9 mouse cellular contexts compared by ENCODE assay signal in genomic region chr17:35320327-35321081, GRCm38 (mm10). TPM values are rescaled to one million over a fixed set of nuclear protein-coding genes. Genes with fewer than 3 reads are reported as not detected.
DNase-seq lines count a peak whose midpoint lies in the region; ATAC-seq and TF ChIP-seq lines count a peak whose summit lies in the region.
"Had no signal": no experiment of that assay in that cellular context is flagged by ENCODE, and none has a peak within 500 bp of the region (broad histone marks: within the 10 kb centered on the region; RNA-seq: fewer than 3 reads in every experiment).

H2-Q1 (plus strand) TSS chr17:35320405.

- TF ChIP-seq CTCF in midbrain, postnatal 0 days (IDR thresholded peaks at IDR 0.05), result no peak
- TF ChIP-seq CTCF in layer of hippocampus, adult 2 months (conservative IDR thresholded peaks at IDR 0.05), result no peak

- peak within 1 kb of the TSS; percentile 36 for H3K4me3 ChIP-seq in kidney, embryonic 15.5 days (replicated peaks)
- peak within 1 kb of the TSS; percentile 33 for H3K4me3 ChIP-seq in midbrain, postnatal 0 days (ENCODE audit: low read depth, low read length)
- H3K4me3 ChIP-seq in layer of hippocampus, adult 2 months, result no peak within 1 kb of the TSS

- H3K27me3 ChIP-seq in kidney, embryonic 15.5 days, result peaks cover 63% of the 10 kb centered on the region
- H3K27me3 ChIP-seq in midbrain, postnatal 0 days (ENCODE audit: insufficient read depth, low read length), result peaks cover 14% of the 10 kb centered on the region

- peaks cover 10% of the 10 kb centered on the region for H3K4me1 ChIP-seq in kidney, embryonic 15.5 days
- no peaks in the 10 kb centered on the region for H3K4me1 ChIP-seq in midbrain, postnatal 0 days (ENCODE audit: insufficient read depth, low read length)

- peak within 1 kb of the TSS; percentile 70 for H3K4me2 ChIP-seq in kidney, embryonic 15.5 days
- peak within 1 kb of the TSS; percentile 57 for H3K4me2 ChIP-seq in midbrain, postnatal 0 days (ENCODE audit: low read depth, low read length, poor library complexity, severe bottlenecking)

- H3K9ac ChIP-seq in kidney, embryonic 15.5 days, result 0 out of 2 replicates have a peak within 1 kb of the TSS, but pooled peaks have one; percentile 26
- no peak within 1 kb of the TSS for H3K9ac ChIP-seq in midbrain, postnatal 0 days (replicated peaks; ENCODE audit: low read length, poor library complexity, severe bottlenecking)

- ATAC-seq in kidney, embryonic 15.5 days (replicated peaks; ENCODE audit: low FRiP score), result no peak
- no peak for ATAC-seq in midbrain, postnatal 0 days (ENCODE audit: low FRiP score)
- ATAC-seq: Patski had no signal

- no peaks in the 10 kb centered on the region for H3K9me3 ChIP-seq in kidney, embryonic 15.5 days (replicated peaks)
- H3K9me3 ChIP-seq in midbrain, postnatal 0 days (ENCODE audit: low read length), result no peaks in the 10 kb centered on the region

- H3K27ac ChIP-seq in kidney, embryonic 15.5 days, result no peak within 1 kb of the TSS
- no peak within 1 kb of the TSS for H3K27ac ChIP-seq in midbrain, postnatal 0 days (ENCODE audit: low read depth, low read length)
- no peak within 1 kb of the TSS for H3K27ac ChIP-seq in layer of hippocampus, adult 2 months

- WGBS in kidney, embryonic 15.5 days, result under 1% methylated on average over 55 of the region's 55 CpGs
- WGBS in midbrain, postnatal 0 days, result 1% methylated on average over 48 of the region's 55 CpGs

- H3K36me3 ChIP-seq in kidney, embryonic 15.5 days, result no peaks in the 10 kb centered on the region
- no peaks in the 10 kb centered on the region for H3K36me3 ChIP-seq in midbrain, postnatal 0 days (ENCODE audit: insufficient read depth, low read length)

- no peak for DNase-seq in kidney, postnatal 10 days
- peak; percentile 5 for DNase-seq in embryo, embryonic 10.5 days (ENCODE audit: low spot score)
- DNase-seq in induced T-regulatory cell, adult 2 months (ENCODE audit: low read depth), result peak; percentile 42
- no peak for DNase-seq in midbrain, postnatal 0 days (ENCODE audit: low spot score)
- no peak for DNase-seq in layer of hippocampus, adult 2 months (ENCODE audit: low spot score in 2 of 2)
- DNase-seq in frontal cortex, adult 2 months (ENCODE audit: extremely low spot score in 1 of 2, low spot score in 1 of 2), result no peak
- no peak for DNase-seq in cerebellum, postnatal 25 days

RNA-seq across cellular contexts. Expression of gene H2-Q1, which starts in this region (rescaled TPM):
- polyA plus RNA-seq in kidney, embryonic 15.5 days (2015; fragmentation: Nextera tagmentation; extraction: Ambion mirVana), result 0.13 TPM in 1 of 2 replicates, not detected in the other
- 0.38 and 0.60 TPM in 2 replicates for total RNA-seq in midbrain, postnatal 0 days (2014; rRNA removed)
- 1.4 and 1.5 TPM in 2 replicates for polyA plus RNA-seq in midbrain, postnatal 0 days (2015; fragmentation: Nextera tagmentation; extraction: Ambion mirVana)
- under 1 TPM; 0.13 to 0.47 TPM for total RNA-seq in layer of hippocampus, adult 2 months (2021)
- 0.44 and 1.1 TPM in 2 replicates for polyA plus RNA-seq in frontal cortex, adult 2 months (2012; rRNA removed)

Comparison
In these comparisons a context has a peak if more than half of its experiments do, and no peak if none do; other contexts are left out.
1. DNase-seq: peak in embryo, embryonic 10.5 days (single experiment) and induced T-regulatory cell, adult 2 months (single experiment); none in kidney, postnatal 10 days (single experiment), midbrain, postnatal 0 days (single experiment), layer of hippocampus, adult 2 months (0 of 2), frontal cortex, adult 2 months (0 of 2) and cerebellum, postnatal 25 days (0 of 2).